Mouse (Mus musculus): ENCODE measurements around the gene Gm49325. TPM values are rescaled to one million over a fixed set of nuclear protein-coding genes. Genes with fewer than 3 reads are reported as not detected.

The Gm49325 gene
- polyA plus RNA-seq, 1 experiment: 8.8 TPM

- TF ChIP-seq MAX (IDR thresholded peaks at IDR 0.05; ENCODE audit: low read depth) (no peak), MYOD1 (IDR thresholded peaks at IDR 0.05; ENCODE audit: control insufficient read depth in 1 of 3, insufficient read length in 2 of 3, low read depth in 2 of 3) (peak in 1 of 3 experiments; percentile 8), CEBPB (IDR thresholded peaks at IDR 0.05; ENCODE audit: insufficient read depth, poor library complexity, severe bottlenecking) (no peak), SRF (IDR thresholded peaks at IDR 0.05; ENCODE audit: control insufficient read depth, insufficient read length, low read depth) (no peak), TCF3 (IDR thresholded peaks at IDR 0.05; ENCODE audit: insufficient read length, low read depth) (no peak), E2F4 (IDR thresholded peaks at IDR 0.05; ENCODE audit: insufficient read depth) (no peak), USF1 (IDR thresholded peaks at IDR 0.05; ENCODE audit: low read depth) (peak; percentile 3), POLR2AphosphoS2 (IDR thresholded peaks at IDR 0.05; ENCODE audit: insufficient read length, low read depth) (no peak), REST (IDR thresholded peaks at IDR 0.05; ENCODE audit: insufficient read depth, insufficient read length) (no peak), MYOG (IDR thresholded peaks at IDR 0.05; ENCODE audit: control insufficient read depth in 1 of 3, insufficient read depth in 1 of 3, insufficient read length in 2 of 3, low read depth in 2 of 3) (peak in 1 of 3 experiments; percentile 36), TCF12 (IDR thresholded peaks at IDR 0.05; ENCODE audit: insufficient read depth, poor library complexity, severe bottlenecking) (no peak), POLR2A (IDR thresholded peaks at IDR 0.05; ENCODE audit: insufficient read length, low read depth) (no peak)
- H3K4me2 ChIP-seq (ENCODE audit: low read depth): peak overlapping the region; percentile 32
- no peak overlapping the region for H3ac ChIP-seq (ENCODE audit: control insufficient read depth, insufficient read length)
- H3K4me3 ChIP-seq: no peak overlapping the region
- no peaks in the 10 kb centered on the region for H3K36me3 ChIP-seq (ENCODE audit: control insufficient read depth, insufficient read depth)
- no peaks in the 10 kb centered on the region for H3K79me2 ChIP-seq (ENCODE audit: control insufficient read depth, insufficient read depth)
- H3K27me3 ChIP-seq (ENCODE audit: control insufficient read depth, insufficient read depth, insufficient read length): no peaks in the 10 kb centered on the region
These were observed 35.9 kb upstream of the Gm49325 start for GRCm38 (mm10) chr10:77569973-77570658.

- no peak overlapping the region for H3ac ChIP-seq (ENCODE audit: control insufficient read depth, insufficient read length)
- no peaks in the 10 kb centered on the region for H3K36me3 ChIP-seq (ENCODE audit: control insufficient read depth, insufficient read depth)
- H3K27me3 ChIP-seq (ENCODE audit: control insufficient read depth, insufficient read depth, insufficient read length): no peaks in the 10 kb centered on the region
- no peak overlapping the region for H3K4me3 ChIP-seq
- no peaks in the 10 kb centered on the region for H3K79me2 ChIP-seq (ENCODE audit: control insufficient read depth, insufficient read depth)
- TF ChIP-seq USF1 (IDR thresholded peaks at IDR 0.05; ENCODE audit: low read depth): no peak
- no peak for TF ChIP-seq MYOG (IDR thresholded peaks at IDR 0.05; ENCODE audit: control insufficient read depth in 1 of 3, insufficient read depth in 1 of 3, insufficient read length in 2 of 3, low read depth in 2 of 3)
- no peak for TF ChIP-seq MAX (IDR thresholded peaks at IDR 0.05; ENCODE audit: low read depth)
- TF ChIP-seq POLR2AphosphoS2 (IDR thresholded peaks at IDR 0.05; ENCODE audit: insufficient read length, low read depth): no peak
- no peak for TF ChIP-seq REST (IDR thresholded peaks at IDR 0.05; ENCODE audit: insufficient read depth, insufficient read length)
- TF ChIP-seq SRF (IDR thresholded peaks at IDR 0.05; ENCODE audit: control insufficient read depth, insufficient read length, low read depth): no peak
- TF ChIP-seq TCF12 (IDR thresholded peaks at IDR 0.05; ENCODE audit: insufficient read depth, poor library complexity, severe bottlenecking): no peak
- no peak for TF ChIP-seq POLR2A (IDR thresholded peaks at IDR 0.05; ENCODE audit: insufficient read length, low read depth)
- no peak for TF ChIP-seq TCF3 (IDR thresholded peaks at IDR 0.05; ENCODE audit: insufficient read length, low read depth)
- TF ChIP-seq MYOD1 (IDR thresholded peaks at IDR 0.05; ENCODE audit: control insufficient read depth in 1 of 3, insufficient read length in 2 of 3, low read depth in 2 of 3): no peak
- no peak for TF ChIP-seq CEBPB (IDR thresholded peaks at IDR 0.05; ENCODE audit: insufficient read depth, poor library complexity, severe bottlenecking)
- TF ChIP-seq E2F4 (IDR thresholded peaks at IDR 0.05; ENCODE audit: insufficient read depth): no peak
- no peak overlapping the region for H3K4me2 ChIP-seq (ENCODE audit: low read depth)
These were observed 33.8 kb upstream of the Gm49325 start for GRCm38 (mm10) chr10:77572225-77572624.

- TF ChIP-seq POLR2AphosphoS2 (IDR thresholded peaks at IDR 0.05; ENCODE audit: insufficient read length, low read depth): no peak
- TF ChIP-seq SRF (IDR thresholded peaks at IDR 0.05; ENCODE audit: control insufficient read depth, insufficient read length, low read depth): no peak
- TF ChIP-seq POLR2A (IDR thresholded peaks at IDR 0.05; ENCODE audit: insufficient read length, low read depth): no peak
- no peak for TF ChIP-seq TCF3 (IDR thresholded peaks at IDR 0.05; ENCODE audit: insufficient read length, low read depth)
- Histone ChIP-seq H3K79me2 (ENCODE audit: control insufficient read depth, insufficient read depth) (no peaks in the 10 kb centered on the region), H3K27me3 (ENCODE audit: control insufficient read depth, insufficient read depth, insufficient read length) (no peaks in the 10 kb centered on the region), H3K36me3 (ENCODE audit: control insufficient read depth, insufficient read depth) (no peaks in the 10 kb centered on the region), H3K4me3 (no peak overlapping the region), H3ac (ENCODE audit: control insufficient read depth, insufficient read length) (no peak overlapping the region), H3K4me2 (ENCODE audit: low read depth) (no peak overlapping the region)
These were observed 32.8 kb upstream of the Gm49325 start for GRCm38 (mm10) chr10:77573162-77573561.

GRCm38 (mm10) chr10:77580027-77580920 lies 25.7 kb upstream of the Gm49325 start:
- TF ChIP-seq CEBPB (IDR thresholded peaks at IDR 0.05; ENCODE audit: insufficient read depth, poor library complexity, severe bottlenecking) (no peak), MYOD1 (IDR thresholded peaks at IDR 0.05; ENCODE audit: control insufficient read depth in 1 of 3, insufficient read length in 2 of 3, low read depth in 2 of 3) (no peak), POLR2AphosphoS2 (IDR thresholded peaks at IDR 0.05; ENCODE audit: insufficient read length, low read depth) (no peak), POLR2A (IDR thresholded peaks at IDR 0.05; ENCODE audit: insufficient read length, low read depth) (no peak), REST (IDR thresholded peaks at IDR 0.05; ENCODE audit: insufficient read depth, insufficient read length) (no peak), TCF12 (IDR thresholded peaks at IDR 0.05; ENCODE audit: insufficient read depth, poor library complexity, severe bottlenecking) (no peak), USF1 (IDR thresholded peaks at IDR 0.05; ENCODE audit: low read depth) (no peak), SRF (IDR thresholded peaks at IDR 0.05; ENCODE audit: control insufficient read depth, insufficient read length, low read depth) (no peak), TCF3 (IDR thresholded peaks at IDR 0.05; ENCODE audit: insufficient read length, low read depth) (no peak), E2F4 (IDR thresholded peaks at IDR 0.05; ENCODE audit: insufficient read depth) (no peak), MYOG (IDR thresholded peaks at IDR 0.05; ENCODE audit: control insufficient read depth in 1 of 3, insufficient read depth in 1 of 3, insufficient read length in 2 of 3, low read depth in 2 of 3) (no peak), MAX (IDR thresholded peaks at IDR 0.05; ENCODE audit: low read depth) (no peak)
- Histone ChIP-seq H3K27me3 (ENCODE audit: control insufficient read depth, insufficient read depth, insufficient read length) (no peaks in the 10 kb centered on the region), H3ac (ENCODE audit: control insufficient read depth, insufficient read length) (no peak overlapping the region), H3K79me2 (ENCODE audit: control insufficient read depth, insufficient read depth) (peaks cover 28% of the 10 kb centered on the region), H3K36me3 (ENCODE audit: control insufficient read depth, insufficient read depth) (no peaks in the 10 kb centered on the region), H3K4me3 (peak overlapping the region; percentile 90), H3K4me2 (ENCODE audit: low read depth) (peak overlapping the region; percentile 98)
